ENCODE assay signal across 1 mouse cellular context in the genomic region with DNA sequence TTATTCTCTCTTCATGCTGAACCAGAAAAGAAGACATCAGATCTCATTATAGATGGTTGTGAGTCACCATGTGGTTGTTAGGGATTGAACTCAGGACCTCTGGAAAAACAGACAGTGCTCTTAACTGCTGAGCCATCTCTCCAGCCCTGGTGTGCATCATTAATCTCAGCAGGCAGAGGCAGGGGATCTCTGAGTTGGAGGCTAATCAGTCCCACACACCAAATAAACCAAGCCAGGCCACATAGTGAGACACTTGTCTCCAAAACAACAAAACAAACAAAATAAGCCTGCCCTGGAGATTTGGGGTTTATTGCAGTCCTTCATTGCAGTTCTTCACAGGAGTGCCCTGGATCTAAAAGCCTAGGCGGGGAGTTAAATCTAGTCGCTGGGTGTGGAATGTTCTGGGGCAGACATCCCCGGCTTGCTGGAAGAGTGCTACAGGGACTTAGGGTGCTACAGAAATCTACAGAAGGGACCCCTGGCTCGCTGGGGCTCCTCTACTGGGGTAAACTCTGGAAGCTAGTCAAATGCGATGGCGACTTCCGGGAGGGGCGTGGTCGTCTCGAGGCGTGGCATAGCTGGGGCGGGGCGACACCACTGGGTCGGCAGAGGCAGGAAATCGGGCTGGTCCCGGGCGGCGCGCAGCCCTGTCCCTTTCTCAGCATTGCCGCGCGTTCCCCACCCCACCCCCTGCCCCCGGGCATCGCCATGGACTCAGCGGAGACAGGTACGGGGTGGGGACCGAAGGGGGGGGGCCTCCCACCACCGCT.
TF ChIP-seq lines count a peak whose summit lies in the region.

TSS of gene Gmip (plus strand) at position 586 of the 770 bp plus-strand sequence.

TF ChIP-seq in MEL, 35 proteins besides CTCF, POLR2A, EP300 and RAD21 (continued from another document):
- TF ChIP-seq TCF12 (IDR thresholded peaks at IDR 0.05; ENCODE audit: low read depth, low read length) (no peak), SIN3A (IDR thresholded peaks at IDR 0.05; ENCODE audit: low read length) (0 out of 2 replicates have a peak, but pooled peaks have one; percentile 2), MXI1 (IDR thresholded peaks at IDR 0.05; ENCODE audit: low read depth, low read length) (no peak)
